Mouse (Mus musculus) hindbrain, postnatal 0 days (tissue): ENCODE data around the gene Myadml2. TPM values are rescaled to one million over a fixed set of nuclear protein-coding genes. Genes with fewer than 3 reads are reported as not detected.

Source experiments
- ATAC-seq: fragments of 200-750 bp; cut with Nextera tagmentation; 2 replicates; pipeline ENCODE4 v1.8.0; 2017; ENCODE audit warnings: mild to moderate bottlenecking, moderate TSS enrichment, moderate library complexity
- DNase-seq: peaks from one replicate; pipeline ENCODE4 v3.0.0-alpha.2; 2015; ENCODE audit warnings: low spot score
- H3K27ac ChIP-seq: fragments of 300-500 bp; sonication (generic); 2 replicates; pipeline ENCODE4 v1.5.1; 2014; ENCODE audit warnings: mild to moderate bottlenecking
- H3K27me3 ChIP-seq: fragments of 300-500 bp; sonication (generic); 2 replicates; pipeline ENCODE4 v1.6.1; 2014; ENCODE audit warnings: low read length, mixed read lengths; ENCODE audit not compliant: insufficient read depth
- H3K36me3 ChIP-seq: fragments of 300-500 bp; sonication (generic); 2 replicates; pipeline ENCODE4 v1.6.1; 2014; ENCODE audit warnings: low read length, mixed read lengths; ENCODE audit not compliant: insufficient read depth
- H3K4me1 ChIP-seq: fragments of 300-500 bp; sonication (generic); 2 replicates; pipeline ENCODE4 v1.6.1; 2014; ENCODE audit warnings: antibody characterized with exemption, low read length, mixed read lengths; ENCODE audit not compliant: insufficient read depth
- H3K4me2 ChIP-seq: fragments of 300-500 bp; sonication (generic); 2 replicates; pipeline ENCODE4 v1.6.1; 2014; ENCODE audit warnings: low read depth, mild to moderate bottlenecking, low read length, moderate library complexity, mixed read lengths
- H3K4me3 ChIP-seq: fragments of 300-500 bp; sonication (generic); 2 replicates; pipeline ENCODE4 v1.5.1; 2014; ENCODE audit warnings: low read length
- H3K9ac ChIP-seq: fragments of 300-500 bp; sonication (generic); replicated peaks from 2 replicates; pipeline ENCODE4 v1.6.1; 2014; ENCODE audit warnings: mild to moderate bottlenecking, low read length, moderate library complexity, mixed read lengths
- H3K9me3 ChIP-seq: fragments of 300-500 bp; sonication (generic); 2 replicates; pipeline ENCODE4 v1.6.1; 2016; ENCODE audit warnings: low read length, mixed read lengths
- CTCF ChIP-seq: IDR thresholded peaks from 2 replicates; pipeline ENCODE4 v1.5.1; 2016; ENCODE audit warnings: antibody characterized with exemption, control low read depth, low read depth
- WGBS: fragments of 180-500 bp; shearing (Covaris S2); extraction: QIAGEN DNeasy Blood & Tissue Kit; methylation state at CpG from one replicate; pipeline ENCODE4 v1.1.7; 2014; 5-methylcytosine and 5-hydroxymethylcytosine counted together
- polyA plus RNA-seq: library from polyadenylated mRNA; unstranded; fragments of >200 nt; fragmentation: Nextera tagmentation; extraction: Ambion mirVana; gene quantifications from 2 replicates; pipeline ENCODE4 v1.2.1, GENCODE M21; 2015
- total RNA-seq: library from RNA; depleted of rRNA; stranded (reverse); fragments of >200 nt; gene quantifications from 2 replicates; pipeline ENCODE4 v1.2.3, GENCODE M21; 2014

Gene Myadml2
- total and polyA plus RNA-seq, 2 experiments from 2014 or later = 1.3 to 1.5 TPM

GRCm38 (mm10) chr11:120626785-120627467 is 21.0 kb downstream of the Myadml2 start:
- peaks cover 20% of the 10 kb centered on the region for H3K4me1 ChIP-seq
- no peak overlapping the region for H3K9ac ChIP-seq
- no peak overlapping the region for H3K27ac ChIP-seq
- TF ChIP-seq CTCF = no peak
- H3K4me3 ChIP-seq = no peak overlapping the region
- no peak for ATAC-seq
- no peaks in the 10 kb centered on the region for H3K9me3 ChIP-seq
- DNase-seq = no peak
- H3K4me2 ChIP-seq = no peak overlapping the region
- peaks cover 16% of the 10 kb centered on the region; the same call in 1 of the 2 replicates for H3K36me3 ChIP-seq
- no peaks in the 10 kb centered on the region for H3K27me3 ChIP-seq
- 90% methylated on average over 11 of the region's 11 CpGs for WGBS

- H3K27me3 ChIP-seq = no peaks in the 10 kb centered on the region
- H3K36me3 ChIP-seq = peaks cover 32% of the 10 kb centered on the region; the same call in 1 of the 2 replicates
- DNase-seq (no peak), ATAC-seq (peak; percentile 48)
- 24% methylated on average over 5 of the region's 5 CpGs for WGBS
- peak within 1 kb of the TSS; percentile 89 for H3K4me3 ChIP-seq
- no peaks in the 10 kb centered on the region for H3K9me3 ChIP-seq
- peaks cover 7% of the 10 kb centered on the region for H3K4me1 ChIP-seq
- TF ChIP-seq CTCF = no peak
- peak within 1 kb of the TSS; percentile 84 for H3K27ac ChIP-seq
- H3K4me2 ChIP-seq = peak within 1 kb of the TSS; percentile 91
- H3K9ac ChIP-seq = peak within 1 kb of the TSS; percentile 78
These were observed 22.7 kb downstream of the Myadml2 start, which contains the start of gene Sirt7 for GRCm38 (mm10) chr11:120625152-120625775. TSS of gene Sirt7 (minus strand) at chr11:120625240.

GRCm38 (mm10) chr11:120624680-120625111 is 23.3 kb downstream of the Myadml2 start:
- Histone ChIP-seq H3K4me1 (peaks cover 5% of the 10 kb centered on the region), H3K9ac (peak overlapping the region; percentile 78), H3K27me3 (no peaks in the 10 kb centered on the region), H3K4me2 (peak overlapping the region; percentile 91), H3K36me3 (peaks cover 38% of the 10 kb centered on the region; the same call in 1 of the 2 replicates), H3K4me3 (peak overlapping the region; percentile 89), H3K9me3 (no peaks in the 10 kb centered on the region), H3K27ac (peak overlapping the region; percentile 84)
- WGBS = under 1% methylated on average over 52 of the region's 53 CpGs
- ATAC-seq (peak; percentile 79), DNase-seq (peak; percentile 93)
- no peak for TF ChIP-seq CTCF

- peak overlapping the region; percentile 84 for H3K27ac ChIP-seq
- H3K27me3 ChIP-seq = no peaks in the 10 kb centered on the region
- 14% methylated on average over 27 of the region's 30 CpGs for WGBS
- peak overlapping the region; percentile 78 for H3K9ac ChIP-seq
- peaks cover 40% of the 10 kb centered on the region; the same call in 1 of the 2 replicates for H3K36me3 ChIP-seq
- peaks cover 5% of the 10 kb centered on the region for H3K4me1 ChIP-seq
- peak; percentile 70 for DNase-seq
- peak; percentile 71 for ATAC-seq
- no peaks in the 10 kb centered on the region for H3K9me3 ChIP-seq
- peak; percentile 70 for TF ChIP-seq CTCF
- H3K4me2 ChIP-seq = peak overlapping the region; percentile 91
- H3K4me3 ChIP-seq = peak overlapping the region; percentile 89
These were observed 23.8 kb downstream of the Myadml2 start for GRCm38 (mm10) chr11:120623961-120624679.

GRCm38 (mm10) chr11:120622805-120623204 is 25.2 kb downstream of the Myadml2 start:
- ATAC-seq = no peak
- Histone ChIP-seq H3K27me3 (no peaks in the 10 kb centered on the region), H3K9ac (no peak overlapping the region), H3K9me3 (no peaks in the 10 kb centered on the region), H3K4me3 (no peak overlapping the region), H3K4me1 (peaks cover 5% of the 10 kb centered on the region), H3K4me2 (no peak overlapping the region), H3K36me3 (peaks cover 48% of the 10 kb centered on the region; the same call in 1 of the 2 replicates), H3K27ac (no peak overlapping the region)
- TF ChIP-seq CTCF = no peak
- no peak for DNase-seq
- 94% methylated on average over 6 of the region's 6 CpGs for WGBS

GRCm38 (mm10) chr11:120620195-120620594 is 27.8 kb downstream of the Myadml2 start:
- no peak overlapping the region for H3K4me2 ChIP-seq
- H3K27ac ChIP-seq = no peak overlapping the region
- H3K4me1 ChIP-seq = peaks cover 10% of the 10 kb centered on the region
- no peak for TF ChIP-seq CTCF
- DNase-seq (no peak), ATAC-seq (no peak)
- H3K36me3 ChIP-seq = peaks cover 43% of the 10 kb centered on the region; the same call in 1 of the 2 replicates
- 92% methylated on average over 14 of the region's 14 CpGs for WGBS
- H3K27me3 ChIP-seq = no peaks in the 10 kb centered on the region
- H3K9ac ChIP-seq = no peak overlapping the region
- H3K9me3 ChIP-seq = no peaks in the 10 kb centered on the region
- no peak overlapping the region for H3K4me3 ChIP-seq
